Mouse (Mus musculus) retina, postnatal 1 day (tissue): ENCODE data around the gene Kcnq5.
A peak's percentile ranks its signal among the peaks of the same experiment; 100 is the strongest.
"Not testable (repeated sequence)": the region's sequence is repeated elsewhere in the genome, so short reads cannot be mapped to it uniquely, and the experiment has no call there.

Experiments
- DNase-seq: peaks from one replicate; pipeline ENCODE4 v3.0.0-alpha.2; 2012

Gene Kcnq5

GRCm38 (mm10) chr1:21837387-21837786 is 124.4 kb downstream of the Kcnq5 start:
- DNase-seq, result no peak

- no peak for DNase-seq
Measured at GRCm38 (mm10) chr1:21836337-21836736, 125.4 kb downstream of the Kcnq5 start.

- no peak for DNase-seq
Measured at GRCm38 (mm10) chr1:21829909-21830455, 131.8 kb downstream of the Kcnq5 start.

- DNase-seq, result peak; percentile 3
Measured at GRCm38 (mm10) chr1:21820066-21820630, 141.6 kb downstream of the Kcnq5 start.

- no peak for DNase-seq
Measured at GRCm38 (mm10) chr1:21805064-21805463, 156.7 kb downstream of the Kcnq5 start.

GRCm38 (mm10) chr1:21804477-21804866 is 157.3 kb downstream of the Kcnq5 start:
- no peak for DNase-seq

GRCm38 (mm10) chr1:21803751-21804476 is 157.8 kb downstream of the Kcnq5 start:
- no peak for DNase-seq

GRCm38 (mm10) chr1:21780746-21781145 is 181.0 kb downstream of the Kcnq5 start:
- DNase-seq, result no peak

- DNase-seq, result no peak
Measured at GRCm38 (mm10) chr1:21777560-21777959, 184.2 kb downstream of the Kcnq5 start.

- no peak for DNase-seq
Measured at GRCm38 (mm10) chr1:21773931-21774330, 187.8 kb downstream of the Kcnq5 start.

GRCm38 (mm10) chr1:21770494-21770893 is 191.2 kb downstream of the Kcnq5 start:
- DNase-seq, result no peak

- no peak for DNase-seq
Measured at GRCm38 (mm10) chr1:21749297-21749696, 212.4 kb downstream of the Kcnq5 start.

GRCm38 (mm10) chr1:21729131-21729530 is 232.6 kb downstream of the Kcnq5 start:
- no peak for DNase-seq

GRCm38 (mm10) chr1:21723231-21723630 is 238.5 kb downstream of the Kcnq5 start:
- not testable (repeated sequence) for DNase-seq

- no peak for DNase-seq
Measured at GRCm38 (mm10) chr1:21721246-21721645, 240.5 kb downstream of the Kcnq5 start.

GRCm38 (mm10) chr1:21714816-21715215 is 246.9 kb downstream of the Kcnq5 start:
- DNase-seq, result no peak

- DNase-seq, result no peak
Measured at GRCm38 (mm10) chr1:21712711-21713110, 249.0 kb downstream of the Kcnq5 start.

GRCm38 (mm10) chr1:21690458-21690857 is 271.3 kb downstream of the Kcnq5 start:
- no peak for DNase-seq

GRCm38 (mm10) chr1:21688918-21689317 is 272.8 kb downstream of the Kcnq5 start:
- DNase-seq, result no peak

- DNase-seq, result no peak
Measured at GRCm38 (mm10) chr1:21684444-21684843, 277.3 kb downstream of the Kcnq5 start.

GRCm38 (mm10) chr1:21676805-21677204 is 284.9 kb downstream of the Kcnq5 start:
- no peak for DNase-seq

- no peak for DNase-seq
Measured at GRCm38 (mm10) chr1:21660840-21661239, 300.9 kb downstream of the Kcnq5 start.

- DNase-seq, result no peak
Measured at GRCm38 (mm10) chr1:21650820-21651219, 310.9 kb downstream of the Kcnq5 start.

GRCm38 (mm10) chr1:21635406-21635805 is 326.3 kb downstream of the Kcnq5 start:
- DNase-seq, result no peak
